Mouse (Mus musculus): ENCODE results near the gene 4922502D21Rik. TPM values are rescaled to one million over a fixed set of nuclear protein-coding genes. Genes with fewer than 3 reads are reported as not detected.

4922502D21Rik gene
- polyA plus RNA-seq, 1 experiment, result not detected

DNA sequence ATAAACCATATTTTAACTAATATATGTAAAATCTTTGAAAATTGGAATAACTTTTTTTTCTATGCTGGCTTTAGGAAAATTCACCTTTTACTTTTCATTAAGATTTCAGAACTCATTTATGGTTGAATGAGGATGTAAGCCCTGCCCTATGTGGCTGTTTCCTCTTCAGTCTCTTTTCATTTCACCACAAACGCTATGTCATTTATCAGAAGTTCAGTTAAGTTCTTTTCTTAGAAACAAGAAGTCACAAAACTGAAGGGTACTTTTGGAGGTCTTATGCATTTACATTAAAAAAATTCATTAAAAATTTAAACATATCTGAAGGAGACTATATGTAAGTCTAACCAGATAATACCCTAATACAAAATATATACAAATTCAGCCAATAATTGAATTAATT, 15.9 kb downstream of the 4922502D21Rik start:
- Histone ChIP-seq H3K4me1 (ENCODE audit: control insufficient read depth, insufficient read depth, low read length) (peaks cover 6% of the 10 kb centered on the region), H3K4me3 (ENCODE audit: insufficient read depth, low read length) (no peak overlapping the region), H3K27ac (ENCODE audit: insufficient read depth, low read depth, low read length) (no peak overlapping the region)
- no peak for TF ChIP-seq POLR2A (IDR thresholded peaks at IDR 0.05; ENCODE audit: borderline replicate concordance, low read depth, low read length)
- no peak for TF ChIP-seq CTCF (IDR thresholded peaks at IDR 0.05; ENCODE audit: low read depth, low read length)

DNA sequence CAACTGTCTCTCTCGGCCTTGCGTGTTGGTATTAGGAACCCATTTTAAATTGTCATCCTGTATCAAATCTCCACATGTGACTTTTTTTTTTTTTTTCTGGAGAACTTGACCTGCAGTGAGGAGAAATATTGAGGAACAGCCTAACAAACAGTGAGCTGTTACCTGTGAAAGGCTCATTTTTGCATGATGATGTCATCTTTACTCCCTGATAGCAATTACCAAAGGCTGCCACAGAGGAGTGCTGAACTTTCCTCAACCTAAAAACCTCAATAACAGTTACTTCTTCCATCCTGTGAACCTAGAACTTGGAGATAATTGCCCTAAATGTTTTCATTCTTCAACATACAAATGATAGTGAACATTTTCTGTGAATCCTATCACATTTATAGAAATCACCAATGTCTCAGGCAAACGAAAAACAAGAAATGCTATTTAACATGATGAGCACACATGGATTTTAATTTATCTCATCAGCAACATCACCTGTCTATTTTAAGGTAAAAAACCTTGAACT, 16.9 kb downstream of the 4922502D21Rik start:
- no peak for TF ChIP-seq CTCF (IDR thresholded peaks at IDR 0.05; ENCODE audit: low read depth, low read length)
- TF ChIP-seq POLR2A (IDR thresholded peaks at IDR 0.05; ENCODE audit: borderline replicate concordance, low read depth, low read length), result no peak
- H3K27ac ChIP-seq (ENCODE audit: insufficient read depth, low read depth, low read length), result no peak overlapping the region
- peaks cover 6% of the 10 kb centered on the region for H3K4me1 ChIP-seq (ENCODE audit: control insufficient read depth, insufficient read depth, low read length)
- no peak overlapping the region for H3K4me3 ChIP-seq (ENCODE audit: insufficient read depth, low read length)

DNA sequence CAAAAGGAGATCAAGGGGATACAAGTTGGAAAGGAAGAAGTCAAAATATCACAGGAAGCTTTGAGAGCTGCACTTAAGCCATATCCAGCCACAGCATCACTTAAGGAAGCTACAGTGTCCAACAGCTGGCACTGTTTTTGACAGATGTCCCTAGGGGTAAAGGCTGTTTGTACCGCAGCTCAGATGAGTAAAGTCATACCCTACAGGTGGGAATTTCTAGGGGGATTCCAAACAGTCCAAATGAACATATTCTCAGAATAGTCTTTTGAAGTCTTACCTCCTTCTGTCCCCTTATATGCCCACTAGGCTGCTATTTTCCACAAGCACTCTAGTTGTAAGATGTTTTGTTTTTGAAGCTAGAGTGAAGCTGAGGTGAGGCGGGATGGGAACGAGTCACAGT, 19.1 kb downstream of the 4922502D21Rik start:
- Histone ChIP-seq H3K4me3 (ENCODE audit: insufficient read depth, low read length) (no peak overlapping the region), H3K4me1 (ENCODE audit: control insufficient read depth, insufficient read depth, low read length) (peaks cover 6% of the 10 kb centered on the region), H3K27ac (ENCODE audit: insufficient read depth, low read depth, low read length) (no peak overlapping the region)
- TF ChIP-seq POLR2A (IDR thresholded peaks at IDR 0.05; ENCODE audit: borderline replicate concordance, low read depth, low read length), result no peak
- TF ChIP-seq CTCF (IDR thresholded peaks at IDR 0.05; ENCODE audit: low read depth, low read length), result no peak

DNA sequence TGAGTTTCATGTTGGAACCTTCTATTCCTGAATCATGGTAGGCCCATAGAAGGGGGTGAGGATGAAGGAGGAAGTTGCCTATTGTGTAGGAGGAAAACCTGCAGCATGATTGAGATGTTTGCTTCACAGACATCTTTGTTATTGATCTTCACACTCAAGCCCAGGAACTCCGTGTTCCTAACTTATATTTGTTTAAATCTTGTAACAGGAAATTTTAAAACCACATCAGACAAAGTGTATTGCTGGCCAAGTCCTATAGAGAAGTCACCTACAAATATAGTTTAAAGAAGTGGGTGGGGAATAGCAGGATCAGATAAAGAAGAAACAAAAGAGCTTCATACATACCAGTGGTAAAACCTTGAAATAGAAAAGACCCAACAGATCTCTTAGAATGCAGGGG, 27.4 kb downstream of the 4922502D21Rik start:
- H3K4me1 ChIP-seq (ENCODE audit: control insufficient read depth, insufficient read depth, low read length), result no peaks in the 10 kb centered on the region
- no peak overlapping the region for H3K27ac ChIP-seq (ENCODE audit: insufficient read depth, low read depth, low read length)
- TF ChIP-seq CTCF (IDR thresholded peaks at IDR 0.05; ENCODE audit: low read depth, low read length) (no peak), POLR2A (IDR thresholded peaks at IDR 0.05; ENCODE audit: borderline replicate concordance, low read depth, low read length) (no peak)
- H3K4me3 ChIP-seq (ENCODE audit: insufficient read depth, low read length), result no peak overlapping the region

DNA sequence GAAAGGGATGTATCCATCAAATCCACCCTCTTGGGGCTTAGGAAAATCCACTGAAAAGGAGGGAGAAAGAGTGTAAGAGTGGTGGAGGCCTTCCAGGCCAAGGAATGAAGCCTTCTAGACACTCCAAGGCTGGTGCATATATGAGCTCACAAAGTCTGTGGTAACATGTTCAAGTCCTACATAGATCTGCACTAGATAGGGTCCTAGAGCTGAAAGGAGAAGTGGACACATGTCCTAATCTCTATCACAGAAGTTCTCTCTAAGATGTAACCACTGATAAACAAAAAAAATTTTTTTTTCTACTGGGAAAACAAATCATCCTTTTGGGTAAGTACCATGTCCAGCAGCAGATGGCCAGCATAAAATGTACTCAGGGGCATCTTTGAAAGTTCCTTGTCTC, 42.9 kb downstream of the 4922502D21Rik start:
- Histone ChIP-seq H3K4me3 (ENCODE audit: insufficient read depth, low read length) (no peak overlapping the region), H3K27ac (ENCODE audit: insufficient read depth, low read depth, low read length) (no peak overlapping the region), H3K4me1 (ENCODE audit: control insufficient read depth, insufficient read depth, low read length) (peaks cover 12% of the 10 kb centered on the region)
- TF ChIP-seq CTCF (IDR thresholded peaks at IDR 0.05; ENCODE audit: low read depth, low read length), result no peak
- no peak for TF ChIP-seq POLR2A (IDR thresholded peaks at IDR 0.05; ENCODE audit: borderline replicate concordance, low read depth, low read length)

DNA sequence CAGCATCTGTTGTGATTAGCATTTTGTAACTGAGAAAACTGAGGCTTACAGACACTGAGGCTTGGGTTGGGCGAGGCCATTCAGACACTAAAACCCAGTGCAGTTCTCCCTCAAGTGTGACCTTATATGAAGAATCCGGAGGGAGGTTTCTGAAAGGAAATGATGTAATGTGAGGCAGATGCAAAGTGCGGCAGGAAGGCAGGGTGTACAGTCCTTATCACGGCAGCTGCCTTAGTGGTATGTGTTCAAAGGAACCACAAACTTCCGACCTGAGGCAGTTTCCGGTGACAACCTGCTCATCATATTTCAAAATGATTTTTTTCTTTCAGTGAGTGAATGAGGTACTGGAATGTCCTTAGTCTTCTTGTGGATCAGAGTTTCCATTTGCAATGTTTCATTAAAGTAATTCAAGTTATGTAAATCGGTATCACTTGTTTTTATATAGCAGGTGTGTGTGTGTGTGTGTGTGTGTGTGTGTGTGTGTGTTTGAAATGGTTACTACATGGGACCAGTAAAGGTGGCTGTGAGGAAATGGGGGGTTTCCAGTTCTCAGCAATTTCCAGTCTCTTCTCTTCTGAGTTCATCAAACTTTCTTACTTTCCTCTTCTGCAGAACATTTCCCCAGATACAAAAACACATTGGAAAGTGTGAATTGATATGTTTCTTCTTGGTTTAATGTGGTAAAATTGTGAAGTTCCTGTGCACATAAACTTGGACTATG, 47.1 kb downstream of the 4922502D21Rik start:
- peak overlapping the region; percentile 9; the same call in 1 of the 2 replicates for H3K4me3 ChIP-seq (ENCODE audit: insufficient read depth, low read length)
- peaks cover 15% of the 10 kb centered on the region for H3K4me1 ChIP-seq (ENCODE audit: control insufficient read depth, insufficient read depth, low read length)
- no peak for TF ChIP-seq POLR2A (IDR thresholded peaks at IDR 0.05; ENCODE audit: borderline replicate concordance, low read depth, low read length)
- no peak for TF ChIP-seq CTCF (IDR thresholded peaks at IDR 0.05; ENCODE audit: low read depth, low read length)
- no peak overlapping the region for H3K27ac ChIP-seq (ENCODE audit: insufficient read depth, low read depth, low read length)

DNA sequence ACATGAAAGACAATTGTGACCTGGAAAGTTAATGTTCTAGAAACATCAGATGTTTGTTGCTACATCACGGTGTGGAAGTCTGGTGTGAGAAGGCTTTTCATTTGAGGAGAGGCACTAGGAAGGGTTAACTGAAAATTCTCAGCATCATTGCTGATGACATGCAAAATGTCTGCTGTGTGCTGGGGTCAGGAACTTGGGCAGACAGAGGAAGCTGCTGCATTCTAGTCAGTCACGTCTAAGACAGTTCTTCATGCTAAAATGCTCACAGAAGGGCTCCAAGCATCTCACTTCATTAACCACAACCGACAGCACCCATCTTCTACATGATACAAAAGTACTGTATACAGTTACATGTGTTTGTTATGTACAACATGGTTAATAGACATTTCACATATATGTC, 48.3 kb downstream of the 4922502D21Rik start:
- H3K4me1 ChIP-seq (ENCODE audit: control insufficient read depth, insufficient read depth, low read length), result peaks cover 15% of the 10 kb centered on the region
- no peak for TF ChIP-seq CTCF (IDR thresholded peaks at IDR 0.05; ENCODE audit: low read depth, low read length)
- TF ChIP-seq POLR2A (IDR thresholded peaks at IDR 0.05; ENCODE audit: borderline replicate concordance, low read depth, low read length), result no peak
- no peak overlapping the region for H3K27ac ChIP-seq (ENCODE audit: insufficient read depth, low read depth, low read length)
- H3K4me3 ChIP-seq (ENCODE audit: insufficient read depth, low read length), result no peak overlapping the region

DNA sequence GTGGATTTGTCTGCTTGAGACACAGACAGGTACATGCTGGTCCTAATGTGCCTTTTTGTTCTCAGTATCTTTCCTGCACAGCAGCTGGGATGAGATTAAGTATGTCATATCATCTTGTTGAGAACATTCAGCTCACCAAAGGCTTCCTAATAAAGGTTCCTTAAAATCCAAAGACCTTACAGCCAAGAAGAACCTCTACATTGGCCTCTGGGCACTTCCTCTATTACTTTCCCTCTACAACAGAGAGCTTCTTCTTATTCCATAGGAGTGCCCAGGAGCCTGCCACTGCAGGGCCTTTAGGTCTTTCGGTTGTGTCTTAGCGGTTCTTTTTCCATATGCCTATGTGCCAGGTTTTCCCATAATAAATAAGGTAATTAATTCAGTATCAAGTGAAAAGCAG, 55.1 kb downstream of the 4922502D21Rik start:
- Histone ChIP-seq H3K4me1 (ENCODE audit: control insufficient read depth, insufficient read depth, low read length) (peaks cover 12% of the 10 kb centered on the region), H3K4me3 (ENCODE audit: insufficient read depth, low read length) (no peak overlapping the region), H3K27ac (ENCODE audit: insufficient read depth, low read depth, low read length) (0 out of 2 replicates have a peak overlapping the region, but pooled peaks have one; percentile 14)
- TF ChIP-seq POLR2A (IDR thresholded peaks at IDR 0.05; ENCODE audit: borderline replicate concordance, low read depth, low read length) (no peak), CTCF (IDR thresholded peaks at IDR 0.05; ENCODE audit: low read depth, low read length) (no peak)

DNA sequence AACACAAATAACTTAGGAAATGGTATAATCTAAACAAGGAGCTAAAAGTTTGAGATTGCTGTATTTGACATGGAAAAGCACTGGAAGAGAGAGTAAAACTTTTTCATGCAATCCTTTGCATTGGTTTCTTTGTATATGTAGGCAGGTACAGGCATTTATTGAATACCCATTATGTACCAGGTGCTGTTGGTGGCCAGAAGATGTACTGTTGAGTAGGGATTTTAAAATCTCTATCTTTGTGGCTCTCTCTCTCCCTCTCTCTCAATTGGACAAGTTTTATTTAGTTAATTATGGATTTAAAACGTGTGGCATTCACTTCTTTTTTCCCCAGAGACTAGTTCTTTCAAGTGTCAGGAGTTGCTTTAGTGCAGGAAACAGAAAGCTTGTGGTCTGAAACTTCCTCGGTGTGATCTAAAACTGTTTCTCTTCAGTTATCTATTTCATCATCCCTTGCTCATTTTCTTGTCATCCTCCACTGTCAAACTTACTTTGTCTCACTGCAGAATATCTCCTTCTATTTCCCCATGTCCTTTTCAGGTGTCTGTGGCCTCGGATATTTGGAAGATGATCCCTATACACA, 55.9 kb downstream of the 4922502D21Rik start:
- Histone ChIP-seq H3K4me1 (ENCODE audit: control insufficient read depth, insufficient read depth, low read length) (peaks cover 12% of the 10 kb centered on the region), H3K27ac (ENCODE audit: insufficient read depth, low read depth, low read length) (0 out of 2 replicates have a peak overlapping the region, but pooled peaks have one; percentile 1), H3K4me3 (ENCODE audit: insufficient read depth, low read length) (no peak overlapping the region)
- TF ChIP-seq CTCF (IDR thresholded peaks at IDR 0.05; ENCODE audit: low read depth, low read length) (no peak), POLR2A (IDR thresholded peaks at IDR 0.05; ENCODE audit: borderline replicate concordance, low read depth, low read length) (no peak)

DNA sequence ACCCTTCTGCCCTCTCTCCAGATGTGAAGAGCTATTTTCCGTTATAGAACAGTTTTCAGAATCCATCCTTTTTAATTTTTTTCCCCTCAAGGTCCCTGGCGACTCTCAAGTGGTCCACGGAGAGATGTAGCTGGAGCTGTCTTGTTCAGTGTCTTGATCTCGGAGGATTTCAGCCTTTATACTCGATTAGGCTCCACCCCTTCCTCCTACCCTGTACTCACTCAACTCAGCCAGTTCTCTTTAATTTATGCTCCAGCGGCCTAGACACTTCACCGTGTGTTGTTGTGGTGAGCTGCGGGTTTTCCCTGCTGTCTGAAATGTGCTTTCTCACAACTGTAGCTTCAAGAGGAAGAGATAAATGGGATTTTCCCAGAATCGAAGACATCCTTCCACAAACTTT, 56.4 kb downstream of the 4922502D21Rik start, which contains the start of gene Cd69:
Gene Cd69, minus strand, starts transcription at position 217 of the 400 bp plus-strand sequence.
- H3K4me3 ChIP-seq (ENCODE audit: insufficient read depth, low read length), result no peak within 1 kb of the TSS
- peaks cover 12% of the 10 kb centered on the region for H3K4me1 ChIP-seq (ENCODE audit: control insufficient read depth, insufficient read depth, low read length)
- TF ChIP-seq CTCF (IDR thresholded peaks at IDR 0.05; ENCODE audit: low read depth, low read length), result no peak
- TF ChIP-seq POLR2A (IDR thresholded peaks at IDR 0.05; ENCODE audit: borderline replicate concordance, low read depth, low read length), result no peak
- H3K27ac ChIP-seq (ENCODE audit: insufficient read depth, low read depth, low read length), result 0 out of 2 replicates have a peak within 1 kb of the TSS, but pooled peaks have one; percentile 16
